Mouse (Mus musculus) forebrain, embryonic 11.5 days (tissue): Measurements from ENCODE around the gene Rnf217. TPM values are rescaled to one million over a fixed set of nuclear protein-coding genes. Genes with fewer than 3 reads are reported as not detected.

ENCODE experiments used
- ATAC-seq: fragments of 200-750 bp; cut with Nextera tagmentation; replicated peaks from 2 replicates; pipeline ENCODE4 v1.8.0; 2017; ENCODE audit warnings: moderate TSS enrichment; ENCODE audit not compliant: low FRiP score
- DNase-seq: peaks from one replicate; pipeline ENCODE4 v3.0.0-alpha.2; 2017; ENCODE audit warnings: low spot score
- H3K27ac ChIP-seq: fragments of 300-500 bp; sonication (generic); 2 replicates; pipeline ENCODE4 v1.5.1; 2014; ENCODE audit warnings: low read depth, low read length
- H3K27me3 ChIP-seq: fragments of 300-500 bp; sonication (generic); 2 replicates; pipeline ENCODE4 v1.6.1; 2014; ENCODE audit warnings: mild to moderate bottlenecking, low read length, mixed read lengths; ENCODE audit not compliant: control insufficient read depth, insufficient read depth
- H3K36me3 ChIP-seq: fragments of 300-500 bp; sonication (generic); 2 replicates; pipeline ENCODE4 v1.6.1; 2014; ENCODE audit warnings: mild to moderate bottlenecking, low read length, moderate library complexity, mixed read lengths; ENCODE audit not compliant: control insufficient read depth, insufficient read depth
- H3K4me1 ChIP-seq: fragments of 300-500 bp; sonication (generic); replicated peaks from 2 replicates; pipeline ENCODE4 v1.6.1; 2014; ENCODE audit warnings: low read length, mixed read lengths; ENCODE audit not compliant: control insufficient read depth, insufficient read depth
- H3K4me2 ChIP-seq: fragments of 300-500 bp; sonication (generic); 2 replicates; pipeline ENCODE4 v1.6.1; 2014; ENCODE audit warnings: low read depth, mild to moderate bottlenecking, low read length, moderate library complexity, mixed read lengths; ENCODE audit not compliant: severe bottlenecking
- H3K4me3 ChIP-seq: fragments of 300-500 bp; sonication (generic); 2 replicates; pipeline ENCODE4 v1.5.1; 2014; ENCODE audit warnings: low read depth, low read length
- H3K9ac ChIP-seq: fragments of 300-500 bp; sonication (generic); 2 replicates; pipeline ENCODE4 v1.6.1; 2014; ENCODE audit warnings: low read length
- H3K9me3 ChIP-seq: fragments of 300-500 bp; sonication (generic); 2 replicates; pipeline ENCODE4 v1.6.1; 2016; ENCODE audit warnings: low read length, mixed read lengths; ENCODE audit not compliant: control insufficient read depth
- WGBS: fragments of 180-500 bp; shearing (Covaris S2); extraction: QIAGEN DNeasy Blood & Tissue Kit; methylation state at CpG from one replicate; pipeline ENCODE4 v1.1.7; 2014; 5-methylcytosine and 5-hydroxymethylcytosine counted together
- polyA plus RNA-seq: library from polyadenylated mRNA; unstranded; fragments of >200 nt; fragmentation: Nextera tagmentation; extraction: Ambion mirVana; gene quantifications from 2 replicates; pipeline ENCODE4 v1.2.1, GENCODE M21; 2014

Rnf217 gene
- polyA plus RNA-seq, 1 experiment from 2014 or later = 1.2 TPM

- Histone ChIP-seq H3K4me1 (no peaks in the 10 kb centered on the region), H3K9me3 (no peaks in the 10 kb centered on the region), H3K36me3 (no peaks in the 10 kb centered on the region), H3K4me2 (no peak overlapping the region), H3K4me3 (no peak overlapping the region), H3K27me3 (no peaks in the 10 kb centered on the region), H3K27ac (no peak overlapping the region), H3K9ac (no peak overlapping the region)
- no peak for DNase-seq
- no peak for ATAC-seq
- WGBS = 83% methylated on average over 6 of the region's 6 CpGs
Measured at GRCm38 (mm10) chr10:31544149-31544942, 64.6 kb downstream of the Rnf217 start.

- H3K4me1 ChIP-seq = no peaks in the 10 kb centered on the region
- no peaks in the 10 kb centered on the region for H3K27me3 ChIP-seq
- H3K36me3 ChIP-seq = no peaks in the 10 kb centered on the region
- no peak for ATAC-seq
- no peak overlapping the region for H3K4me3 ChIP-seq
- WGBS = 87% methylated on average over 4 of the region's 4 CpGs
- DNase-seq = no peak
- H3K27ac ChIP-seq = no peak overlapping the region
- H3K9ac ChIP-seq = no peak overlapping the region
- H3K4me2 ChIP-seq = no peak overlapping the region
- H3K9me3 ChIP-seq = no peaks in the 10 kb centered on the region
Measured at GRCm38 (mm10) chr10:31540518-31540917, 68.5 kb downstream of the Rnf217 start.

DNA sequence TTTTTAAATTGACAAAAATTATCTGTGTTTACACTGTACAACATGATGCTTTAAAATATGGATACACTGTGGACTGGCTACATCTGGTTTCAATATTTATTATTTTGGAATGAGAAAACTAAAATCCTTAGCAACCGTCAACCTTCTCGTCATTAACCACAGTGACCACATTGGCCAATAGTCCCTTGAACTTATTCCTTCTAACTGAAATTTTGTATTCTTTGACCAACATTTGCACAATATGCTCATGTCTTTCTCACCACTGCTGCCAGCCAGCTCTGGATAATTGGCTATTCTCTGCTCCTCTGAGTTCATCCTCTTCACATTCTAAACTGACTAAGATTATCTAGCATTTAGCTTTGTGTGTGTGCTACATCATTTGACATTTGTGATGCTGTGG lies 69.6 kb downstream of the Rnf217 start:
- Histone ChIP-seq H3K4me3 (no peak overlapping the region), H3K36me3 (no peaks in the 10 kb centered on the region; the same call in 1 of the 2 replicates), H3K27me3 (no peaks in the 10 kb centered on the region), H3K9ac (no peak overlapping the region), H3K4me2 (no peak overlapping the region), H3K4me1 (no peaks in the 10 kb centered on the region), H3K9me3 (no peaks in the 10 kb centered on the region), H3K27ac (no peak overlapping the region)
- DNase-seq = no peak
- no peak for ATAC-seq
- 87% methylated on average over 2 of the region's 2 CpGs for WGBS

- 89% methylated on average over 3 of the region's 3 CpGs for WGBS
- DNase-seq = no peak
- no peaks in the 10 kb centered on the region for H3K27me3 ChIP-seq
- H3K4me3 ChIP-seq = no peak overlapping the region
- H3K4me1 ChIP-seq = no peaks in the 10 kb centered on the region
- no peak overlapping the region for H3K9ac ChIP-seq
- no peak overlapping the region for H3K4me2 ChIP-seq
- no peak for ATAC-seq
- H3K36me3 ChIP-seq = no peaks in the 10 kb centered on the region; the same call in 1 of the 2 replicates
- H3K9me3 ChIP-seq = no peaks in the 10 kb centered on the region
- no peak overlapping the region for H3K27ac ChIP-seq
Measured at GRCm38 (mm10) chr10:31538721-31539120, 70.3 kb downstream of the Rnf217 start.

GRCm38 (mm10) chr10:31538243-31538642 lies 70.7 kb downstream of the Rnf217 start:
- 89% methylated on average over 2 of the region's 2 CpGs for WGBS

DNA sequence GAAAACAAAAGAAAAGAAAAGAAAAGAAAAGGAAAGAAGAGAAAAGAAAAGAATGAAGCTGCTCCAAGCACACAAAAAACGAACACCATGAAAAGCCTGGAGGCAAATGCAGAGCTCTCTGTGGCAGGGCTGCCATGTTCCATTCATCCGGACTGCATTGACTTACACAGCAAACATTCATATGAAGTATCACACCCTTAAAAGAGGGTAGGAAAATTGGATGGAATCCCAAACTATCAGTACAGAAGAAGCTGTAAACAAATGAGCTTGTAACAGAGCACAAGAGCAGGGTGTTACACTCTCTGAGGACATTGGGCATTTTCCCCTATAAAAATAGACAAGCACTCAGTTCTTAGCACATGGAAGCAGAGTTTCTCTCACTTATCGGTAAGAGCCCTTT lies 71.8 kb downstream of the Rnf217 start:
- 74% methylated on average over 3 of the region's 3 CpGs for WGBS

More at GRCm38 (mm10) chr10:31538243-31538642, 70.7 kb downstream of the Rnf217 start:
- Histone ChIP-seq H3K9ac (no peak overlapping the region), H3K4me2 (no peak overlapping the region), H3K27ac (no peak overlapping the region), H3K4me3 (no peak overlapping the region), H3K4me1 (no peaks in the 10 kb centered on the region), H3K36me3 (no peaks in the 10 kb centered on the region; the same call in 1 of the 2 replicates), H3K9me3 (no peaks in the 10 kb centered on the region), H3K27me3 (no peaks in the 10 kb centered on the region)
- no peak for DNase-seq
- ATAC-seq = no peak

DNA sequence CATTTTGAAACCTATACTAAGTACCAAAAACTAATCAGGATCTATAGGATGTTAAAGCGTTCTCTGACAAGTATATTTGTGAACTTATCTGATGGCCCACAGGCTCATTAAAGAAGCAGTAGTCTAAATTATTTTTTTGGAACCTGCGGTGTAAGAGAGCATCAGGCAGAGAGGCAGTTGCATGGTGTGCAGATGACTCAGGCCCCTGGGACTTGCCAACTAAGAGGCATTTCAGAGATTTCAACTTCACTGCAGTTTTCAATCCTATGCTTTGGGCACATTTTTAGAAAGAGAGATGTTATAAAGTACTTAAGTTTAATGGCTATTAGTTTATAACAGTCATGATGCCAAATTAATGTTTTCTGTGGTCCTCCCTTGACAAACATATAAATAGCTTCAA lies 73.9 kb downstream of the Rnf217 start:
- H3K9me3 ChIP-seq = no peaks in the 10 kb centered on the region
- H3K4me3 ChIP-seq = no peak overlapping the region
- WGBS = 96% methylated on average over 2 of the region's 2 CpGs
- no peak for ATAC-seq
- no peaks in the 10 kb centered on the region for H3K27me3 ChIP-seq
- H3K9ac ChIP-seq = no peak overlapping the region
- H3K27ac ChIP-seq = no peak overlapping the region
- no peaks in the 10 kb centered on the region for H3K4me1 ChIP-seq
- H3K4me2 ChIP-seq = no peak overlapping the region
- no peaks in the 10 kb centered on the region; the same call in 1 of the 2 replicates for H3K36me3 ChIP-seq
- no peak for DNase-seq

More for the DNA sequence above, 71.8 kb downstream of the Rnf217 start:
- Histone ChIP-seq H3K27ac (no peak overlapping the region), H3K4me2 (no peak overlapping the region), H3K27me3 (no peaks in the 10 kb centered on the region), H3K4me3 (no peak overlapping the region), H3K9ac (no peak overlapping the region), H3K9me3 (no peaks in the 10 kb centered on the region), H3K36me3 (no peaks in the 10 kb centered on the region; the same call in 1 of the 2 replicates), H3K4me1 (no peaks in the 10 kb centered on the region)
- ATAC-seq = no peak
- DNase-seq = no peak

DNA sequence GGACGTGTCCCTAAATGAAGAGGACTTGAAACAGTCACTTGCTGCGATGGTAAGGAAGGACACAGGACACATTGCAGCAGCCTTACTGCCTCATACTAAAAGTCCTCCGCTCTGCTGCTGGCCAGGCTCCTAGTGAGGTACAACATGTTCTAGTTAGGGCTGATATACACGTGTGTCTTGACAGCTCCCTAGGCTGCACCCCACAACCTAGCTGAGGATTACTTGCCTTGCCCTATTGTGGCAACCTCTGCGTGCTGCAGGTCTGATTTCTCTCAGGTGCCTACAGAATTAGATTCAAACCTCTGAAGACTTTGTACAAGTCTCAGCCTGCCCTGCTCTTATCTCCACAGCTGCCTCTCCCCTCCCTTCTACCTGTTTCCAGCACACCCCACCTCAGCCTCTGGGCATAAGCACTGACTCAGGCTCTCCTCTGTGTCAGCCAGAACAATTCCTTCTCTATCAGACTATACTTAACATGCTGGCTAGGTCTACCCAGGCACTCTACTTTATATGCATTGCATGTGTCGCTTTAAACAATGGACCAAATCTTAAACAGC lies 75.6 kb downstream of the Rnf217 start:
- peaks cover 3% of the 10 kb centered on the region; the same call in 1 of the 2 replicates for H3K4me1 ChIP-seq
- DNase-seq (no peak), ATAC-seq (no peak)
- no peaks in the 10 kb centered on the region for H3K27me3 ChIP-seq
- 87% methylated on average over 6 of the region's 6 CpGs for WGBS
- H3K9me3 ChIP-seq = no peaks in the 10 kb centered on the region
- no peak overlapping the region for H3K4me3 ChIP-seq
- H3K4me2 ChIP-seq = no peak overlapping the region
- no peak overlapping the region for H3K27ac ChIP-seq
- no peaks in the 10 kb centered on the region; the same call in 1 of the 2 replicates for H3K36me3 ChIP-seq
- H3K9ac ChIP-seq = no peak overlapping the region
